Mouse (Mus musculus): Measurements from ENCODE around the gene Ttll3.

Ttll3 gene

GRCm38 (mm10) chr6:113368124-113368523, 20.9 kb upstream of the Ttll3 start:
- TF ChIP-seq GATA4 (IDR thresholded peaks at IDR 0.05; ENCODE audit: insufficient replicate concordance, low read length): no peak

- no peak for TF ChIP-seq GATA4 (IDR thresholded peaks at IDR 0.05; ENCODE audit: insufficient replicate concordance, low read length)
Measured at GRCm38 (mm10) chr6:113368577-113368976, 20.5 kb upstream of the Ttll3 start.

GRCm38 (mm10) chr6:113370194-113370929, 18.7 kb upstream of the Ttll3 start:
- no peak for TF ChIP-seq GATA4 (IDR thresholded peaks at IDR 0.05; ENCODE audit: insufficient replicate concordance, low read length)

GRCm38 (mm10) chr6:113373491-113373890, 15.6 kb upstream of the Ttll3 start:
- TF ChIP-seq GATA4 (IDR thresholded peaks at IDR 0.05; ENCODE audit: insufficient replicate concordance, low read length): no peak

GRCm38 (mm10) chr6:113377172-113377495, 11.9 kb upstream of the Ttll3 start:
- no peak for TF ChIP-seq GATA4 (IDR thresholded peaks at IDR 0.05; ENCODE audit: insufficient replicate concordance, low read length)

GRCm38 (mm10) chr6:113377496-113378385, 11.3 kb upstream of the Ttll3 start, which contains the start of the genes Tada3 and Arpc4:
Gene Tada3, minus strand, starts transcription at chr6:113377883.
Gene Arpc4, plus strand, starts transcription at chr6:113378115.
- TF ChIP-seq GATA4 (IDR thresholded peaks at IDR 0.05; ENCODE audit: insufficient replicate concordance, low read length): no peak; the same call in 1 of the 2 replicates

- TF ChIP-seq GATA4 (IDR thresholded peaks at IDR 0.05; ENCODE audit: insufficient replicate concordance, low read length): no peak
Measured at GRCm38 (mm10) chr6:113379246-113379645, 9.8 kb upstream of the Ttll3 start.

- TF ChIP-seq GATA4 (IDR thresholded peaks at IDR 0.05; ENCODE audit: insufficient replicate concordance, low read length): no peak
Measured at GRCm38 (mm10) chr6:113380480-113380879, 8.6 kb upstream of the Ttll3 start.

- no peak for TF ChIP-seq GATA4 (IDR thresholded peaks at IDR 0.05; ENCODE audit: insufficient replicate concordance, low read length)
Measured at GRCm38 (mm10) chr6:113384351-113384927, 4.6 kb upstream of the Ttll3 start.

- no peak for TF ChIP-seq GATA4 (IDR thresholded peaks at IDR 0.05; ENCODE audit: insufficient replicate concordance, low read length)
Measured at GRCm38 (mm10) chr6:113385160-113385714, 3.8 kb upstream of the Ttll3 start.

GRCm38 (mm10) chr6:113386025-113386424, 3.0 kb upstream of the Ttll3 start:
- TF ChIP-seq GATA4 (IDR thresholded peaks at IDR 0.05; ENCODE audit: insufficient replicate concordance, low read length): no peak

- no peak for TF ChIP-seq GATA4 (IDR thresholded peaks at IDR 0.05; ENCODE audit: insufficient replicate concordance, low read length)
Measured at GRCm38 (mm10) chr6:113390715-113391114, 1.7 kb downstream of the Ttll3 start.

- no peak for TF ChIP-seq GATA4 (IDR thresholded peaks at IDR 0.05; ENCODE audit: insufficient replicate concordance, low read length)
Measured at GRCm38 (mm10) chr6:113392015-113392386, 2.9 kb downstream of the Ttll3 start.

GRCm38 (mm10) chr6:113392387-113393071, 3.5 kb downstream of the Ttll3 start:
- no peak for TF ChIP-seq GATA4 (IDR thresholded peaks at IDR 0.05; ENCODE audit: insufficient replicate concordance, low read length)

- TF ChIP-seq GATA4 (IDR thresholded peaks at IDR 0.05; ENCODE audit: insufficient replicate concordance, low read length): no peak
Measured at GRCm38 (mm10) chr6:113393951-113394350, 4.9 kb downstream of the Ttll3 start.
